Mouse (Mus musculus) gastrocnemius, postnatal 14 days (tissue): ENCODE measurements around the gene Fcho2. TPM values are rescaled to one million over a fixed set of nuclear protein-coding genes. Genes with fewer than 3 reads are reported as not detected.

Experiments
- DNase-seq: peaks from one replicate; pipeline ENCODE4 v3.0.0; 2021; ENCODE audit warnings: mixed read lengths
- intact Hi-C: fragments of 180-260 bp; cut with DNase I; formaldehyde crosslinking; loops from one replicate; pipeline ENCODE4 v1.15.1; 2025; ENCODE audit warnings: low total_unique reads
- total RNA-seq, 2 experiments: library from RNA; stranded (reverse); gene quantifications; 2 replicates each; pipeline ENCODE4 v1.2.3; 2021

The Fcho2 gene
- total RNA-seq, 2 experiments from 2014 or later: 22.2 to 24.4 TPM

DNA sequence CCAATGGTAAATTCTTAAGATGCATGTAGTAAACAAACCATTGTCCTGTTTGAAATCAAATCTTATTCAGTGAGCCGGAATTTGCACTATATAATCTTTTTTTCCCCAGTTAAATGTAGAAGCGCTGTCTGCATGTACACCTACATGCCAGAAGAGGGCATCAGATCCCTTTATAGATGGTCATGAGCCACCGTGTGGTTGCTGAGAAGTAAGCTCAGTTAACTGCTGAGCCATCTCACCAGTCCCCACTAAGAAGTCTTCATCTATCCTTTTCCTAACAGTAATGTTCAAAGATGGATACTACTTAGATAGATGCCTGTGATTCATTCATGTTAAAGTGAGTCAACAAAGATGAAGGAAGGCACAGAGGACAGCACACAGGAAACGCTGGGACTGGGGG, 88.8 kb downstream of the Fcho2 start:
- DNase-seq: no peak
- intact Hi-C loops: no loop called here

DNA sequence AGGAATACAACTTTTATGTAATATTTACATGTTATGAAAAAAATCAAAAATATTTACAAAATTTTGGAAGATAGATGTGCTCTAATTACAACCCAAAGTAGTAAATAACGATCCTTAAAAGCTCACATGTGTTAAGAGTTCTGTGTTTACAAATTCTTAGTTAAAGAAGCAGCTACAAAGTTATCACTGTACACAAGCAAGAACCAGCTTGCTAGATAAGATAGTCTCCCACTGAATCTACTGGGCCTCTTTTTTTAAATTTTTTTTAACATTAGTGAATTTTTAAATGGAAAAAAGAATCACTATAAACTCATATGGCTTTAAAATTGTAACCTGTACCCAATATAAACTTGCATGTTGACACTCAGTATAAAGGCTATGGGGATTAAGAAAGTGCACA, 91.8 kb downstream of the Fcho2 start:
- DNase-seq: no peak
- intact Hi-C loops: no loop called here

- intact Hi-C loops: no loop called here
- DNase-seq: no peak
These were observed 93.0 kb downstream of the Fcho2 start for GRCm38 (mm10) chr13:98722296-98722695.

DNA sequence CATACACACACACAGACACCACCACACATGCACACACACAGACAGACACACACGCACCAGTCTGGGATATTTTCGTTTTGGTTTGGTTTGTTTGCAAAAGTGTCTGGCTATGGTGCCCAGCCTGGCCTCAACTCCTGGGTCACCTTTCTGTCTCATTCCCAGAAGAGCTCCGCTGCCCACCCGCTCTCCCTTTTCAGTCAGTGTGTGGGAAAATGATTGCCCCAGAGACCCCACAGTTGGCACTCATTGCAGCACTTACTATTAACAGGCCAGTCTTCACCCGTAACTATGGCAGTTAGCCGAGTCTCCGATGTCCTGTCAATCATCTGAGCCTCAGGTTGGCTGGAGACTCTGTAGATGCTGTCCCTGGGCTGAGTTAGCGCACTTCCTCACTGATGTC, 99.1 kb downstream of the Fcho2 start:
- intact Hi-C loops: no loop called here

GRCm38 (mm10) chr13:98715443-98715990, 99.7 kb downstream of the Fcho2 start:
- intact Hi-C loops: no loop called here
- no peak for DNase-seq

More for the DNA sequence above, 99.1 kb downstream of the Fcho2 start:
- DNase-seq: no peak

GRCm38 (mm10) chr13:98710655-98711054, 104.6 kb downstream of the Fcho2 start:
- intact Hi-C loops: no loop called here
- no peak for DNase-seq

GRCm38 (mm10) chr13:98710236-98710635, 105.0 kb downstream of the Fcho2 start:
- no peak for DNase-seq
- intact Hi-C loops: no loop called here

GRCm38 (mm10) chr13:98705501-98705900, 109.7 kb downstream of the Fcho2 start:
- intact Hi-C loops: no loop called here

GRCm38 (mm10) chr13:98703786-98704185, 111.5 kb downstream of the Fcho2 start:
- intact Hi-C loops: no loop called here
- DNase-seq: no peak

More at GRCm38 (mm10) chr13:98705501-98705900, 109.7 kb downstream of the Fcho2 start:
- DNase-seq: no peak

DNA sequence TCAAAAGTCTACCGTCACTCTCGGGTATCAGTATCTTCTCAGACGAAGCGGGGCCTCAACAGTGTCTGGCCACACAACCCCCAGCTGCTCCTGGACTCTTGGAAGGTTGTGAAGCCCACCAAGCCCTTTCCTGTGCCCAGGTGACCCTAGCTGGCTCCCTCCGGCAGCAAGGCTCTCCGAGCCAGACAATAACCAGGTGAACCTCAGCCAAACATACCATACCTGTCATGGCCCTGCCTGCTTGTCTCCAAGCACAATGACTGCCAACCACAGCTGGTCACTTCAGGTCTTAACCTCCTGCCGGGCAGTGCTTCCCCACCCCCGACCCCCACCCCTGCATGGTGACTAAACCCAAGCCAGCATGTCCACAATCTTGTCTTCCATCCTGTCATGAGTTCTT, 112.9 kb downstream of the Fcho2 start:
- no peak for DNase-seq
- intact Hi-C loops: no loop called here

DNA sequence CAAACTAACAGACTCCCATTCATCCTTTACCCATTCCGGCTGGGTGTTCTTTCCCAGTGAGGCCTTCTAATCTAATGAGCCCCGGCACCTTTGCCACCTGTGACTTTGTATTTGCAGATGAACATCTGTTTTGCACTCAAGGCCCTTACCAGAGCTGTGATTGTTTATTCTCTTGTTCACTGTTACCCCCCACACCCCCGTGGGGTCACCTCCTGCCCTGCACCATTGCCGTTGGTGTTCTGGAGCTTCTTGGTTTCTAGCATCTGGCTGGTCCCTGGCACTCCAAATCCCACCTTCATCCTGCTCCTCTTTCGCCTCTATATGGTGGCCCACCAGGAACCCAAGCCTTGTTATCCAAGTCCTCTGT, 114.0 kb downstream of the Fcho2 start:
- intact Hi-C loops: no loop called here
- DNase-seq: no peak

GRCm38 (mm10) chr13:98700661-98701308, 114.5 kb downstream of the Fcho2 start:
- DNase-seq: no peak
- intact Hi-C loops: no loop called here

- intact Hi-C loops: no loop called here
- DNase-seq: no peak
These were observed 115.2 kb downstream of the Fcho2 start for GRCm38 (mm10) chr13:98699982-98700540.

- intact Hi-C loops: no loop called here
- DNase-seq: no peak
These were observed 116.1 kb downstream of the Fcho2 start for GRCm38 (mm10) chr13:98699051-98699744.

- DNase-seq: no peak
- intact Hi-C loops: no loop called here
These were observed 118.5 kb downstream of the Fcho2 start for GRCm38 (mm10) chr13:98696716-98697115.

- intact Hi-C loops: no loop called here
- DNase-seq: no peak
These were observed 119.7 kb downstream of the Fcho2 start for GRCm38 (mm10) chr13:98695546-98695945.

DNA sequence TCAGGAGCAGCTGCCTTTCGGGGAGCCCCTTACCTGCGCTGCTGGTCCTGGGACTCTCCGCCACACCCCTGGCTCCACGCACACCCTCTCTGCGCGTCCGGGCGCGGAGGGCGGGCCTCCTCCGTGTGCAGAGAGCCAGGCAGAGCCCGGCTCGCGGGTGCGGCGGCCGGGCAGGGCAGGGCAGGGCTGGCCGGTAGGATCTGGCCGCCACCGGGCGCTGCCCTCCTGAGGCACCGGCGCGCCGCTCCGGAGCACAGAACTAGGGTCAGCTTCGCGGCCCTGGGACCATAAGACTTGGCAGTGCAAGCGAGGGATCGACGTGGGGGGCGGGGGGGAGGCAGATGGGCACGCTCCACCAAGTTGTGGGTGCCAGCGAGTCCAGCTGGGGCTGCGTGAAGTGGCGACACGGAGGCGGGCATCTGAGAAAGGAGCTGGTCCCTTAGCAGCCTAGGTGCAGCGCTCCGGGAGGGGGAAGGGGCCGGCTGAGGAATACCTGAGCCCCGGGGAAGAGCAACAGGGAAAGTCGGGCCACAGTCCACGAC, 120.4 kb downstream of the Fcho2 start, which contains the start of gene Tmem171:
Gene Tmem171, minus strand, starts transcription at position 62 of the 542 bp plus-strand sequence.
- DNase-seq: no peak
- intact Hi-C loops: no loop called here

DNA sequence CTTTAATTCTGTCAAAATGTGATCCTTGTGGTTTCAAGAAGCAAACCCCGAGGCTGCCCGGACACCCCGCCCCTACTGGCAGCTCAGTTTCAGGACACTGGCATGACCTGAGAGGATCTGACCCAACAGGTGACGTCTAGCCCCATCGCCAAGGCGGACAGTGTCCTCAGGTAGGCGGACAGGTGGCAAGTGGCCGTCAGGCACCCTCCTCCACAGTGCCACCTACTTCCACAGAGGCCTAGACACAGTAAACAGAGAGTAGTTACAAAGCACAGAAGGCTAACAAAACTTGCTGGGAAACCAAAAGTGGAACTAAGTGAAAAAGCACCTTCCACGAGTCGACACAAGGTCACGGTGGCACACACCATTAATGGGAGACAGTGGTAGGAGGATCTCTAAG, 121.9 kb downstream of the Fcho2 start:
- intact Hi-C loops: no loop called here
- no peak for DNase-seq

DNA sequence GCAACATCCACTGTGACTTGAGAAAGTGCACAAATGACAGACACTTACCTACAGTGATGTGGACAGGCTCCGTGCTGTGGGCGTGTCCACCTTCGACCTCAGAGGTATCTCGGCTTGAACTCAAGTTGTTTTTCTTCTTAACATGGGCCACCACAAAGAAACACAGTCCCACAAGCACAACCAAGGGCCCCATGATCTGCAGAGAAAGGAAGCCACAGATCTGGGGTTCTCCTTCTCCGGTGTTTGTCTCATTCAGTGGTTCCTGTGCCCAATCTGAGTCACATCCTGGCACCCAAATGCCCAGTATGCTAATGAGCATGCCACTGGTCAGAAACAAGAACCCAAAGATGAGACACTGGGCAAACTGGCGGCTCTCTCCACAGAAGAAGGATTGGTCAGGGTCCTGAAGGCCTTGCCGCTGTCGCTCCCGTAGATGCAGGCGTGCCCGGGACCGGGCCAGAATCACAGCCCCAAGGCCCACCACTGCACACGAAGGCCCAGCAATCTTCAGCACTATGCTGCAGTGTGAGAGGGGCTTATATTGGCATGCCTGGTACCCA, 123.2 kb downstream of the Fcho2 start:
- intact Hi-C loops: no loop called here
- DNase-seq: no peak

- intact Hi-C loops: no loop called here
- DNase-seq: no peak
These were observed 124.4 kb downstream of the Fcho2 start for GRCm38 (mm10) chr13:98690886-98691285.
